Mouse (Mus musculus) adrenal gland (tissue): ENCODE data around the gene Siglece.
"Not testable (repeated sequence)": the region's sequence is repeated elsewhere in the genome, so short reads cannot be mapped to it uniquely, and the experiment has no call there.

ENCODE experiments used
- intact Hi-C: fragments of 180-260 bp; cut with DNase I; formaldehyde crosslinking; loops from one replicate; pipeline ENCODE4 v1.15.1; 2025
- long read RNA-seq, 2 experiments: library from polyadenylated mRNA; unstranded; transcript quantifications; one replicate each; pipeline ENCODE4 v2.0.0; 2020; ENCODE audit warnings: borderline replicate concordance in 1 of 2; ENCODE audit not compliant: insufficient replicate concordance in 1 of 2

Siglece gene
- long read RNA-seq, experiment 1, partial matches to known transcripts, result 1 of 2 reads
- long read RNA-seq, experiment 1, other reads (novel, unspliced or antisense), result 0 of 2 reads
- long read RNA-seq, experiment 2, partial matches to known transcripts, result 1 of 1 reads
- long read RNA-seq, experiment 2, other reads (novel, unspliced or antisense), result 0 of 1 reads

DNA sequence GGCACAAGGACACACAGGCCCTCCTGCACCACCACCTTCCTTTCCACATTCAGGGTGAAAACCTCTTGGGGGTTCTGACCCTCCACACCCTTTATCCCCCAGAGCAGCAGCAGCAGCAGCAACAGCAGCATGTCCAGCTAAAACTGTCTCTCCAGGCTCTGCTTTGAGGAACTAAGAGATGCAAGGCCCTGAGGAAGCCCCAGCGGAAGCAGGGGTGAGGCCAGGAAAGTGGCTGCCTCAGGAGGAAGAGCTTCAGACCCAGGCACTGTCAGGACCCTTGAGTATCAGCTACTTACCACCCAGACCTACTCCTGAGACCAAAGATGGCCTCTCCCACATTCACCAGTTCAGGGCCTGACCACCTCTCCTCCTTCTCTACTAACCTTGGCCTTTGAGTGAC is at the start of gene Siglece:
Gene Siglece (minus strand): TSS at position 160 of the 400 bp plus-strand sequence.
- intact Hi-C loops, result no loop called here

- intact Hi-C loops, result no loop called here
Observed at GRCm38 (mm10) chr7:43690118-43690517, 30.2 kb upstream of the Siglece start, which contains the start of gene Klk14. Gene Klk14 (plus strand): TSS chr7:43690418.

DNA sequence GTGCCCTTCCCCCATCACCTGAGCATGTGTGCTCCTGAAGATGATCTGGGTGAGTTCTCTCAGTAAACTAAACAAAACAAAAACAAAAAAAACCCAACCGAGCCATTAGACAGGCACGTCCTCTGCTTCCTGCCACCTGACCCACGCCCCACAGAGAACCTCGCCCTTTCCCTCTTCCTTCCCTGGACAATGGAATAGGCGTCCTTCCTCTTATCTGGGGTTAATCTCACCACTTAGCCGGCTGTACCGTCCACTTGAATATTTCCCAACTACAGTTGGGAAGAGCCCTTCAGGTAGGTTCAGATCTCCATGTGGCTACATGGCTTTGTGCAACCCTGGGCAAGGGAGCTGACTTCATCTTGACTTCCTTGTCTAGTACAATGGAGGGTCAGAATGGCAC is 25.1 kb upstream of the Siglece start:
- intact Hi-C loops, result no loop called here

DNA sequence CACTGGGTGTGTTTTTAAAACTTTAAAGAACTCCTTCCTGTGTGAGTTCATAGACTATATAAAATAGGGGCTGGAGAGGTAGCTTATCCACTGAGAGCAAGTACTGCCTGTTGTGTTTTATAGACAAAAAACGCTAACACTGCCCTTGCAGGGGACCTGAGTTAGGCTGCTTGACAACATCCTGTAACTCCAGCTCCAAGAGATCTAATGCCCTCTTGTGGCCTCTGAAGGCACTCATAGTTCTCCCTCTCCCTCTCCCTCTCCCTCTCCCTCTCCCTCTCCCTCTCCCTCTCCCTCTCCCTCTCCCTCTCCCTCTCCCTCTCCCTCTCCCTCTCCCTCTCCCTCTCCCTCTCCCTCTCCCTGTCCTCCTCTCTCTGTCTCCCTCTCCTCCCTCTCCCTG is 22.6 kb upstream of the Siglece start:
- intact Hi-C loops, result not testable (repeated sequence)

- intact Hi-C loops, result loop anchor here (2.0 kb wide), 1 partner anchor 102 kb away; no protein-coding TSS in a partner anchor
Observed at GRCm38 (mm10) chr7:43680960-43681359, 21.0 kb upstream of the Siglece start.

DNA sequence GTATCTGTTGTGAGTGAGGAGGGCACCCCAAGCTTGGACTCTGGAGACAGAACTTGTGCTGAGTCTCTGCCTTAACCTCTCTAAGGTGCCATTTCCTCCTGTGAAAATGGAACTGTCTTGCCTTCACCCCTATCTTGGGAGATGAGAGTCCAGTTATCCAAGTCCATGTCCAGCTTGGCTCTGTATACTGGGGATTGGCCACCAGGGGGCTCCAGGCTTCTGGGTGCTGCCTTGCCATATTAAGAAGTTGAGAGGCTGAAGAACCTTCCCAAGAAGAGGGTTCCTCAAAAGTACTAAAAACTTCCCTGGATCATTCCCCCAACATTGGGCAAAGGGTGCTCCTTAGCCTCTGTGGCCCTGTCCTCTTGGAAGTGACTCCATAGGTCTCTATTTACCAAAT is 18.6 kb upstream of the Siglece start:
- intact Hi-C loops, result loop anchor here (2.0 to 5.0 kb wide), 2 partner anchors 216 to 386 kb away; no protein-coding TSS in a partner anchor

DNA sequence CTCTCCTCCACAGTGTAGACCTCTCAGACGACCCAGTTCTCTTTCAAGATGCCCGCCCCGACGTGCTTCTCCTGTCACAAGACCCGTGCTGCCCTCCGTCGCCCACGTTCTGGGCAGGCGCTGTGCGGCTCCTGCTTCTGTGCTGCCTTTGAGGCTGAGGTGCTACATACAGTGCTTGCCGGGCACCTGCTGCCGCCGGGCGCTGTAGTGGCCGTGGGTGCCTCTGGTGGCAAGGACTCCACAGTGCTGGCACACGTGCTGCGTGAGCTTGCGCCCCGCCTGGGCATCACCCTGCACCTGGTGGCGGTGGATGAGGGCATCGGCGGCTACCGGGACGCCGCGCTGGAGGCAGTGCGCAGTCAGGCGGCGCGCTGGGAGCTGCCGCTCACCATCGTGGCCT is 15.1 kb upstream of the Siglece start:
- intact Hi-C loops, result loop anchor here (5.0 kb wide), 1 partner anchor 383 kb away; no protein-coding TSS in a partner anchor

DNA sequence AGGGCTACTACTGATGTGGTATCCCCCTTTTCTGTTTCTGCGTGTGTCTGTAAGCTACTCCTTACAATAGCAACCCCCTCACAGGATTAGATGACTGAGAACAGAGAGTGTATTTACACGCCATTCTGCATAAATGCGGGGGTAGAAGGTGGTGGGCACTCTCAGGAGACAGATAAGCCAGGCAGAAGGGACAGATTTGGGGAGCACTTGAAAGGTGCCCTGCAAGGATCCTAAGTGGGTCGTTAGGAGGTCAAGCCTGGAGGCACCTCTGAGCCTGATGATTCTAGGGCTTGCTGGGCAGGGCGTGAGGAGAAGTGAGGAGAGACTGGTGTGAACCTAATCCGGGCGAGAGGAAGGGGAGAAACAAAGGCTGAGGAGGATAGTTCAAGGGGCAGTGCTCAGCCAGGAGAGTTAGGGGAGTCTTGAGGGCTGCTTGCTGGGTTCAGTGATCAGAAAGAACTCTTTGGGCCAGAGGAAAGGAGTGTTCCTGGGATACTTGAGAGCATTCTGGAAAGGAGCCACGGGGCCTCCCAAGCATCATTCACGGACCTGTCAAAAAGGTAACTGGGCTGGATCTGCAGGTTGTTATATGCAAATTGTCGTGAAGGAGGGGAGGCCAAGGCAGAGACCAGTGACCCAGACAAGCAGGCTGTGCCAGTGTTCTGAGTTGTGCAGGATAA is 12.8 kb upstream of the Siglece start:
- intact Hi-C loops, result loop anchor here (5.0 kb wide), 1 partner anchor 90 kb away; no protein-coding TSS in a partner anchor

- intact Hi-C loops, result loop anchor here (5.0 kb wide), 1 partner anchor 90 kb away; no protein-coding TSS in a partner anchor
Observed at GRCm38 (mm10) chr7:43671809-43672580, 12.0 kb upstream of the Siglece start, which contains the start of gene Ctu1. Gene Ctu1 (plus strand): TSS chr7:43672016.

- intact Hi-C loops, result loop anchor here (5.0 kb wide), 1 partner anchor 89 kb away; no protein-coding TSS in a partner anchor
Observed at GRCm38 (mm10) chr7:43671064-43671808, 11.3 kb upstream of the Siglece start.

DNA sequence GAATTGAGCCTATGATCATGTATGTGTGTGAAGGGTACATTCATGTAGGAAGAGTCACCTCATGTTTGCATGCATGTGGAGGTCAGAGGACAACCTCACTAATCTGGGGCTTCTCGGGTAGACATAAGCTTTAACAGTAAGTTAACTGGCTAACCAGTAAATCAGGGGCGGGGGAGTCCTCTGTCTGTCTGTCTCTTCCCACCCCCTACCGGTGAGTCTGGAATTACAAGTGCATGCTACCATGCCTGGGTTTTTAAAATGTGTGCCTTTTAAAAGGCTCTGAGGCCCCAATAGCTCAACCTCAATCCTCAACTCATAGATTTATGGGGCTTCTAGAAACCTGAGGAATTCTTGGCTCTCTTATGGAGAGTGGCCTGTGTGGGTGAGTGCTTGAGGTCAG is 8.6 kb upstream of the Siglece start:
- intact Hi-C loops, result no loop called here

DNA sequence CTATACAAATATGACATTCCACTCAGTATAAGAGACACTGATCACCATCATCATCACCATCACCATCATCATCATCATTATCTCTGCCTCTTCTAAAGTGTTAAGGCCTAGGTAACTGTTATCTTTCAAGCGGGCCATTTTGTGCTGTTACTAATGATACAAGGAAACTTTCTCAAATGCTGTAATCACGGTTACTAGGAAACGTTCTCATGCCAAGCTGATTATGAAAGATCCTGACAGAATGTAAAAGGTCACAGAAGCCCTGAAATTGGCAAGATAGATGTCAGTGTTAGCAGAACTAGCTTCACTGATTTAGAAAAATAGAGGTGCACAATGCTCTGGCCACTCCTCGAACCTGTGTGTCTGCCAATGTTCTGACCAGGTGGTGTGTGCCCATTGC is 7.3 kb upstream of the Siglece start:
- intact Hi-C loops, result not testable (repeated sequence)

DNA sequence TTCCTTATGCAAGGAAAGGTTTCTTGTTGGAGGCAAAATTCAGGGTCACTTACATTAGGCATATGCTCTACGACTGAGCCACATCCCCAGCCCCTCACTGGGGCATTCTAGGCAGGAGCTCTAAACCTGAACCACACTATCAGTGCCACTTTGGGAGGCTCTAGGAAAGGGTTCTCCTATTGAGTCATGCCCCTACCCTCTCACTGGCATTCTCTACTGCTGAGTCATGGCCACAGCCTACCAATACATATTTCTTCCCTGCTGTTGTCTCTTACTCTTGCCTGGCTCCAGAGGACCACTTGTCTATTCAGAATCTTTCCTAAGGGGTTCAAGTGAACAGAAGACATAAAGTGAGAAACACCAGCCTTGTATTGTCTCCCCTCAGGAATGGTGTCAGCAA is 2.8 kb upstream of the Siglece start:
- intact Hi-C loops, result no loop called here

- intact Hi-C loops, result no loop called here
Observed at GRCm38 (mm10) chr7:43656232-43656631, 3.7 kb downstream of the Siglece start.

- intact Hi-C loops, result no loop called here
Observed at GRCm38 (mm10) chr7:43654519-43654918, 5.4 kb downstream of the Siglece start.

GRCm38 (mm10) chr7:43652683-43653082 is 7.3 kb downstream of the Siglece start:
- intact Hi-C loops, result no loop called here

- intact Hi-C loops, result no loop called here
Observed at GRCm38 (mm10) chr7:43643046-43643652, 16.8 kb downstream of the Siglece start.

GRCm38 (mm10) chr7:43642587-43642986 is 17.4 kb downstream of the Siglece start:
- intact Hi-C loops, result no loop called here

DNA sequence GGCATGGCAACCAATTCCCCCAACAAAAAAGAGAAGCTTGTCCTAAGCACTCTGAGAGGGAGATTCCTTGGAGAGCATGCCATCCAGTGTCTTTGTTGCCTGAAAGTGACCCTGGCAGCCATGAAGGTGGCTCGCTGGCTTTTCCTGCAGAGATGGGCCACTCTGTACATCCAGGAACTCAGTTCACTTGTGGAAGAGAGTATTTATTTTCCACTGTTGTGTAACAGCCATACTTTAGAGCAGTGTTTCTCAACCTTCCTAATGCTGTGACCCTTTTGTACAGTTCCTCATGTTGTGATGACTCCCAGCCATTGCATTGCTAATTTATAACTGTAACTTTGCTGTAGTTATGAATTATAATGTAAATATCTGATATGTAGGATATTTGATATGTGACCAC is 22.8 kb downstream of the Siglece start:
- intact Hi-C loops, result no loop called here

DNA sequence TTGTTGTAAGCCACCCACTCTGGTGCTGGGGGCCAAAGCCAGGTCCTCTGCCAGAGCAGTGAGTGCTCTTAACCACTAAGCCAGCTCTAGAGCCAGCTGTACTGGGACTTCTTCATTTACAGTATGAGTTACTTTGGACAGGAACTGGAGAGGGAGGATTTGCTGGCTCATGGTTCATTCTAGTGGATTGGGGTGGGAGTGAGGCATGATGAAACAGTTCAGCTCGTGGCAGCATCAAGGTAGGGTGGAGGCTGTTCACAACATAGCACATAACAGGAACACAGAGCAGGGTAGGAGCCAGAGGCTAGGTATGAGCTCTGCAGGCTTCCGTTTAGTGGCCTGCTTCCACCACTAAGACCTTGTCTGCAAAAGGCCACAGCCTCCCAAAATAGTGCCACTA is 23.8 kb downstream of the Siglece start:
- intact Hi-C loops, result no loop called here

DNA sequence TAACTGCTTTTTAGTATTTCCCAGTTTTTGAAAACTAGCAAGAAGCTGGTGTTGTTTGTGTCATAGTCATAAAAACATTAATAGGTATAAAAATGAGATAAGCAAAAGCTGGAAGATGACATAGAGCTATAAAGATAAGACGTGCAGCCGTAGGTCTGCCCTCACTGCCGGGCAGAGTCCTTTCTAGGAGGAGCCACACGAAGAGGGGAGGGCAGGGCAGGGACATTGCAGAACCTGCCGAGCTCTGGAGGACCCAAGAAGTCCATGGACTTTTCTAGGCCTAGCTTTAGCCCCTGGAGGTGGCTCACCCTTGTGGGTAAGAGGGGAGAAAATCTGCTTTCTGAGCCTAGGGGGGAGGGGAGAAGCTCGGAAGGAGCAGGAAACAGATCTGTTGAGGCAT is 25.5 kb downstream of the Siglece start, which contains the start of gene Ceacam18:
Gene Ceacam18 (plus strand): TSS at position 208 of the 400 bp plus-strand sequence.
- intact Hi-C loops, result no loop called here
